Mouse (Mus musculus): ENCODE measurements around the gene Btn2a2.

GRCm38 (mm10) chr13:23505662-23506345 lies 17.1 kb upstream of the Btn2a2 start:
- TF ChIP-seq CTCF (IDR thresholded peaks at IDR 0.05; ENCODE audit: extremely low read depth, insufficient read depth, insufficient read length, insufficient replicate concordance) (no peak), POLR2A (IDR thresholded peaks at IDR 0.05; ENCODE audit: low read depth, low read length) (no peak)

Data from spleen, adult 2 months (tissue).